ENCODE assay signal across 22 mouse cellular contexts in genomic region chr13:91794926-91795436, GRCm38 (mm10). TPM values are rescaled to one million over a fixed set of nuclear protein-coding genes. Genes with fewer than 3 reads are reported as not detected.
"Had no signal": no experiment of that assay in that cellular context is flagged by ENCODE, and none has a peak within 500 bp of the region (broad histone marks: within the 10 kb centered on the region; RNA-seq: fewer than 3 reads in every experiment).

No protein-coding gene starts in this region.

- H3K4me3 ChIP-seq: lung, embryonic 15.5 days; megakaryocyte, embryonic 14.5 days; midbrain, embryonic 13.5 days; midbrain, embryonic 15.5 days; neural tube, embryonic 12.5 days; stomach, embryonic 15.5 days had no signal

- H3K27ac ChIP-seq: lung, embryonic 15.5 days; macrophage; midbrain, embryonic 13.5 days; midbrain, embryonic 15.5 days; neural tube, embryonic 12.5 days; stomach, embryonic 15.5 days; stomach, postnatal 0 days had no signal

- H3K4me2 ChIP-seq: lung, embryonic 15.5 days; midbrain, embryonic 11.5 days; midbrain, embryonic 13.5 days; midbrain, embryonic 15.5 days; neural tube, embryonic 12.5 days; stomach, embryonic 15.5 days had no signal

- H3K9me3 ChIP-seq: lung, embryonic 15.5 days; midbrain, embryonic 13.5 days; midbrain, embryonic 15.5 days; neural tube, embryonic 12.5 days; stomach, embryonic 15.5 days had no signal

- DNase-seq: lung, adult 2 months; lung, postnatal 14 days; lung, postnatal 36 days; right cerebral cortex, postnatal 14 days; thymus, adult 2 months; thymus, postnatal 25 days; thymus, postnatal 4 days had no signal

- H3K4me1 ChIP-seq: lung, embryonic 15.5 days; midbrain, embryonic 13.5 days; midbrain, embryonic 15.5 days; neural tube, embryonic 12.5 days; stomach, embryonic 15.5 days had no signal

- H3K27me3 ChIP-seq: lung, embryonic 15.5 days; megakaryocyte, embryonic 14.5 days; midbrain, embryonic 13.5 days; midbrain, embryonic 15.5 days; neural tube, embryonic 12.5 days; stomach, embryonic 15.5 days had no signal

- H3K9ac ChIP-seq: lung, embryonic 15.5 days; midbrain, embryonic 13.5 days; midbrain, embryonic 15.5 days; neural tube, embryonic 12.5 days; stomach, embryonic 15.5 days had no signal

- ATAC-seq: lung, postnatal 0 days; midbrain, embryonic 13.5 days; midbrain, embryonic 15.5 days had no signal

RNA-seq across cellular contexts. Expression of gene Acot12, which starts 53.7 kb away (rescaled TPM):
- total RNA-seq: megakaryocyte progenitor cell, adult 5-6 weeks; monocyte, adult 5-6 weeks; neutrophil, adult 5-6 weeks had no signal
- polyA plus RNA-seq: lung, adult 2 months; lung, embryonic 15.5 days; lung, postnatal 0 days; macrophage; midbrain, embryonic 11.5 days; midbrain, embryonic 13.5 days; neural tube, embryonic 12.5 days; spleen, adult 2 months; urinary bladder, adult 2 months had no signal
